Mouse (Mus musculus): ENCODE data around the gene Olfr317. TPM values are rescaled to one million over a fixed set of nuclear protein-coding genes. Genes with fewer than 3 reads are reported as not detected.
"Not testable (repeated sequence)": the region's sequence is repeated elsewhere in the genome, so short reads cannot be mapped to it uniquely, and the experiment has no call there.

Gene Olfr317
- polyA plus RNA-seq (2016; fragmentation: Nextera tagmentation; extraction: Ambion mirVana): not detected in 2 replicates

- WGBS: 78% methylated on average over 4 of the region's 4 CpGs
- no peak for ATAC-seq (ENCODE audit: insufficient number of reproducible peaks, insufficient read depth, low FRiP score, low TSS enrichment, low read depth)
These were observed at the start of gene Olfr317 for GRCm38 (mm10) chr11:58738792-58739262. TSS of gene Olfr317 (minus strand) at chr11:58739212.

GRCm38 (mm10) chr11:58788346-58788745 lies 49.3 kb upstream of the Olfr317 start:
- H3K4me1 ChIP-seq (replicated peaks): no peaks in the 10 kb centered on the region
- ATAC-seq (ENCODE audit: insufficient number of reproducible peaks, insufficient read depth, low FRiP score, low TSS enrichment, low read depth): no peak
- 83% methylated on average over 8 of the region's 8 CpGs for WGBS
- no peaks in the 10 kb centered on the region for H3K36me3 ChIP-seq
- no peak overlapping the region for H3K9ac ChIP-seq (replicated peaks)
- no peaks in the 10 kb centered on the region for H3K9me3 ChIP-seq
- no peak overlapping the region for H3K27ac ChIP-seq
- no peaks in the 10 kb centered on the region for H3K27me3 ChIP-seq
- H3K4me3 ChIP-seq (replicated peaks): no peak overlapping the region
- H3K4me2 ChIP-seq: no peak overlapping the region

More at GRCm38 (mm10) chr11:58738792-58739262, at the start of gene Olfr317:
- Histone ChIP-seq H3K4me3 (replicated peaks) (no peak within 1 kb of the TSS), H3K27ac (no peak within 1 kb of the TSS), H3K36me3 (no peaks in the 10 kb centered on the region), H3K4me1 (replicated peaks) (no peaks in the 10 kb centered on the region), H3K9me3 (no peaks in the 10 kb centered on the region), H3K27me3 (no peaks in the 10 kb centered on the region), H3K4me2 (no peak within 1 kb of the TSS), H3K9ac (replicated peaks) (no peak within 1 kb of the TSS)

- WGBS: 88% methylated on average over 10 of the region's 10 CpGs
- Histone ChIP-seq H3K27me3 (no peaks in the 10 kb centered on the region), H3K4me3 (replicated peaks) (no peak overlapping the region), H3K36me3 (no peaks in the 10 kb centered on the region), H3K4me2 (no peak overlapping the region), H3K27ac (no peak overlapping the region), H3K9ac (replicated peaks) (no peak overlapping the region), H3K9me3 (no peaks in the 10 kb centered on the region), H3K4me1 (replicated peaks) (no peaks in the 10 kb centered on the region)
- ATAC-seq (ENCODE audit: insufficient number of reproducible peaks, insufficient read depth, low FRiP score, low TSS enrichment, low read depth): no peak
These were observed 48.6 kb upstream of the Olfr317 start for GRCm38 (mm10) chr11:58787651-58788050.

GRCm38 (mm10) chr11:58784182-58784581 lies 45.2 kb upstream of the Olfr317 start:
- 78% methylated on average over 2 of the region's 2 CpGs for WGBS
- no peaks in the 10 kb centered on the region for H3K9me3 ChIP-seq
- no peak overlapping the region for H3K4me2 ChIP-seq
- ATAC-seq (ENCODE audit: insufficient number of reproducible peaks, insufficient read depth, low FRiP score, low TSS enrichment, low read depth): no peak
- no peak overlapping the region for H3K4me3 ChIP-seq (replicated peaks)
- no peaks in the 10 kb centered on the region for H3K4me1 ChIP-seq (replicated peaks)
- no peak overlapping the region for H3K9ac ChIP-seq (replicated peaks)
- no peaks in the 10 kb centered on the region for H3K36me3 ChIP-seq
- no peaks in the 10 kb centered on the region for H3K27me3 ChIP-seq
- H3K27ac ChIP-seq: no peak overlapping the region

- WGBS: 82% methylated on average over 6 of the region's 6 CpGs
These were observed 43.6 kb upstream of the Olfr317 start, which contains the start of gene Olfr314 for GRCm38 (mm10) chr11:58782480-58783089. TSS of gene Olfr314 (plus strand) at chr11:58782952.

DNA sequence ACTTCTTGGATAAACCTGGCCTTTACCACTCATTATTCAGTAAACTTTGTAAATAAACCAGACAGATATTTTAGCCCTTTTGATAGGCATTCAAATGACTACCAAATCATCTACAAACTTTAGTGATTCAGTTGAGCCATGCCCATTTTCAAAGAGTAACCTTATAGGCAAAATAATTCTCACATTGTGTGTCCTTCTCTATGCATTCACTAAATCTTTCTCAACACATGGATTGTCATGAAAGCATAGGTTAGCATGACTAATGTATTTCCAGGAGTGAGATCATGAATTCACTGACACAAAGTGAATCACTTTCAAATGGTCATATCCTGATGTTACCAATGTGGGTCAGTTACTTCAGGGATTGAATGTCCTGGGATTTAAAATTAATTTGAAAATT lies 33.9 kb upstream of the Olfr317 start, which contains the start of gene Olfr315:
TSS of gene Olfr315 (plus strand) at position 301 of the 400 bp plus-strand sequence.
- Histone ChIP-seq H3K4me3 (replicated peaks) (no peak within 1 kb of the TSS), H3K9me3 (peaks cover 3% of the 10 kb centered on the region; the same call in 1 of the 2 replicates), H3K27me3 (no peaks in the 10 kb centered on the region), H3K36me3 (no peaks in the 10 kb centered on the region), H3K9ac (replicated peaks) (no peak within 1 kb of the TSS), H3K4me1 (replicated peaks) (no peaks in the 10 kb centered on the region), H3K4me2 (no peak within 1 kb of the TSS), H3K27ac (no peak within 1 kb of the TSS)
- ATAC-seq (ENCODE audit: insufficient number of reproducible peaks, insufficient read depth, low FRiP score, low TSS enrichment, low read depth): no peak

More at GRCm38 (mm10) chr11:58782480-58783089, 43.6 kb upstream of the Olfr317 start, which contains the start of gene Olfr314:
- Histone ChIP-seq H3K9me3 (no peaks in the 10 kb centered on the region), H3K36me3 (no peaks in the 10 kb centered on the region), H3K4me1 (replicated peaks) (no peaks in the 10 kb centered on the region), H3K4me3 (replicated peaks) (no peak within 1 kb of the TSS), H3K9ac (replicated peaks) (no peak within 1 kb of the TSS), H3K27me3 (no peaks in the 10 kb centered on the region), H3K27ac (no peak within 1 kb of the TSS), H3K4me2 (no peak within 1 kb of the TSS)
- no peak for ATAC-seq (ENCODE audit: insufficient number of reproducible peaks, insufficient read depth, low FRiP score, low TSS enrichment, low read depth)

DNA sequence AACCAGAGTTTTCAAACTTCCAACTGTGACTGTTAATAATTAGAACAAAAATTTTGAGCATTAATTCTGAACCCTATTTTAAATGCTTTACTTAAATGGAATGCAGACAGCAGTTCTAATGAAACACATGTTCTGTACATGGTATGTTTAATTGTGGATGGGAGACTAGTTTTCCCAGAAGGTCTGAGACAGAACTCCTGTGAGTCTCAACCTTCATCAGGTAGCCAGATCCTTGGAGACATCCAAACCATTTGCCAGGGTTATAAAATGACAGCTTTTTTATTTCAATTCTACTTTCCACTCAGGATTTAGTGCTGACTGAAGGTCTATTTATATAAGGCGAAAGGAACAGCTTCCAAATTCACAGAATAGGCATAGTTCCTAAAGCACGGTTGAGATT lies 13.4 kb upstream of the Olfr317 start, which contains the start of gene Olfr316:
TSS of gene Olfr316 (plus strand) at position 301 of the 400 bp plus-strand sequence.
- no peak for ATAC-seq (ENCODE audit: insufficient number of reproducible peaks, insufficient read depth, low FRiP score, low TSS enrichment, low read depth)

DNA sequence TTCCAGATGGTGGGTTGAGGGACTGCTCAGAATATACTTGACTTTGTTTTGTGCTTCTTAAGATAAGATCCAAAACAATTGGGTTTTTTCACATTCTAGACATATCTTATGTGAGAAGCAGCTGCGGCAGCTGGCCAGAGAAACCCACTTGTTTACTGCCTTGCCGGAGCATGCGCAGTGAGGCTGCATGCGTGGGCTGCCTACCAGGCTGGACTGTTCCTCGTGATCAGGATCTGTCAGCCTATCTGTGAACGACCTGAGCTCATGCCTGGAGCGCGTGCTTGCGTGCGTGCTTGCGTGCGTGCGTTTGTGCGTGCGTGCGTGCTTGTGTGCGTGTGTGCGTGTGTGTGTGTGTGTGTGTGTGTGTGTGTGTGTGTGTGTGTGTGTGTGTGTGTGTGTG lies 12.1 kb upstream of the Olfr317 start:
- not testable (repeated sequence) for H3K9me3 ChIP-seq; H3K9ac ChIP-seq (replicated peaks); H3K27me3 ChIP-seq; H3K27ac ChIP-seq; H3K4me1 ChIP-seq (replicated peaks); H3K4me3 ChIP-seq (replicated peaks); ATAC-seq (ENCODE audit: insufficient number of reproducible peaks, insufficient read depth, low FRiP score, low TSS enrichment, low read depth); H3K36me3 ChIP-seq; H3K4me2 ChIP-seq
- WGBS: 85% methylated on average over 18 of the region's 18 CpGs

More for the DNA sequence above, 13.4 kb upstream of the Olfr317 start, which contains the start of gene Olfr316:
- Histone ChIP-seq H3K4me3 (replicated peaks) (no peak within 1 kb of the TSS), H3K4me1 (replicated peaks) (no peaks in the 10 kb centered on the region), H3K27me3 (no peaks in the 10 kb centered on the region), H3K9ac (replicated peaks) (no peak within 1 kb of the TSS), H3K9me3 (no peaks in the 10 kb centered on the region), H3K27ac (no peak within 1 kb of the TSS), H3K4me2 (no peak within 1 kb of the TSS), H3K36me3 (no peaks in the 10 kb centered on the region)
- WGBS: 86% methylated on average over 2 of the region's 2 CpGs

- Histone ChIP-seq H3K27me3 (no peaks in the 10 kb centered on the region), H3K4me3 (replicated peaks) (no peak overlapping the region), H3K36me3 (no peaks in the 10 kb centered on the region), H3K9me3 (no peaks in the 10 kb centered on the region), H3K4me1 (replicated peaks) (no peaks in the 10 kb centered on the region), H3K4me2 (no peak overlapping the region), H3K9ac (replicated peaks) (no peak overlapping the region), H3K27ac (no peak overlapping the region)
- 73% methylated on average over 3 of the region's 3 CpGs for WGBS
- ATAC-seq (ENCODE audit: insufficient number of reproducible peaks, insufficient read depth, low FRiP score, low TSS enrichment, low read depth): no peak
These were observed 5.6 kb downstream of the Olfr317 start for GRCm38 (mm10) chr11:58733372-58733771.

GRCm38 (mm10) chr11:58727896-58728650 lies 10.9 kb downstream of the Olfr317 start:
- H3K9ac ChIP-seq (replicated peaks); H3K4me3 ChIP-seq (replicated peaks); H3K4me2 ChIP-seq; H3K27ac ChIP-seq; H3K36me3 ChIP-seq; H3K27me3 ChIP-seq; H3K4me1 ChIP-seq (replicated peaks); ATAC-seq (ENCODE audit: insufficient number of reproducible peaks, insufficient read depth, low FRiP score, low TSS enrichment, low read depth); H3K9me3 ChIP-seq: not testable (repeated sequence)
- 85% methylated on average over 6 of the region's 6 CpGs for WGBS

GRCm38 (mm10) chr11:58723914-58724313 lies 15.1 kb downstream of the Olfr317 start, which contains the start of gene Olfr318:
TSS of gene Olfr318 (minus strand) at chr11:58724014.
- Histone ChIP-seq H3K27me3 (no peaks in the 10 kb centered on the region), H3K9me3 (no peaks in the 10 kb centered on the region), H3K36me3 (no peaks in the 10 kb centered on the region), H3K27ac (no peak within 1 kb of the TSS), H3K4me2 (no peak within 1 kb of the TSS), H3K4me1 (replicated peaks) (no peaks in the 10 kb centered on the region), H3K4me3 (replicated peaks) (no peak within 1 kb of the TSS), H3K9ac (replicated peaks) (no peak within 1 kb of the TSS)
- ATAC-seq (ENCODE audit: insufficient number of reproducible peaks, insufficient read depth, low FRiP score, low TSS enrichment, low read depth): no peak
